Mouse (Mus musculus): Measurements from ENCODE around the gene Gnpat.
"Not testable (repeated sequence)": the region's sequence is repeated elsewhere in the genome, so short reads cannot be mapped to it uniquely, and the experiment has no call there.

DNA sequence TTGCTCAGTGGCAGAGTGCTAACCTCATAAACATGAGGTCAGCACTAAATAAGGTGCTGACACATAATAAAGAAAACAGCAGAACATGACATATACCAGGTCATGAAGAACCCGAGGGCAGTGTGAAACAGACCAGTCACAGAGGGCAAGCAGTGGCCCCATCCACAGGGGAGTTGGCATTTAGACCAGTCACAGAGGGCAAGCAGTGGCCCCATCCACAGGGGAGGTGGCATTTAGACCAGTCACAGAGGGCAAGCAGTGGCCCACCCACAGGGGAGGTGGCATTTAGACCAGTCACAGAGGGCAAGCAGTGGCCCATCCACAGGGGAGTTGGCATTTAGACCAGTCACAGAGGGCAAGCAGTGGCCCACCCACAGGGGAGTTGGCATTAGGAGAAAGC lies 19.9 kb upstream of the Gnpat start:
- not testable (repeated sequence) for TF ChIP-seq ZMIZ1 (IDR thresholded peaks at IDR 0.05; ENCODE audit: low read depth, low read length); CTCF (conservative IDR thresholded peaks at IDR 0.05 in 1 of 2, IDR thresholded peaks at IDR 0.05 in 1 of 2; ENCODE audit: low read depth in 2 of 2, low read length in 2 of 2); EP300 (IDR thresholded peaks at IDR 0.05; ENCODE audit: low read length); MAZ (IDR thresholded peaks at IDR 0.05; ENCODE audit: low read depth, low read length); CHD2 (IDR thresholded peaks at IDR 0.05; ENCODE audit: low read length); POLR2A (IDR thresholded peaks at IDR 0.05; ENCODE audit: low read depth, low read length); ZC3H11A (IDR thresholded peaks at IDR 0.05; ENCODE audit: low read depth, low read length); HCFC1 (IDR thresholded peaks at IDR 0.05; ENCODE audit: low read depth, low read length); USF1 (IDR thresholded peaks at IDR 0.05; ENCODE audit: low read depth, low read length); MAX (IDR thresholded peaks at IDR 0.05; ENCODE audit: low read length)

Measured in CH12.LX (cell line).